Mouse (Mus musculus) thymus, adult 18-20 months (tissue): ENCODE data around the gene Sqstm1.

Source experiments
- DNase-seq, 2 experiments: peaks; one replicate each; pipeline ENCODE4 v3.0.0; 2022; ENCODE audit warnings: mixed read lengths in 2 of 2

Sqstm1 gene

DNA sequence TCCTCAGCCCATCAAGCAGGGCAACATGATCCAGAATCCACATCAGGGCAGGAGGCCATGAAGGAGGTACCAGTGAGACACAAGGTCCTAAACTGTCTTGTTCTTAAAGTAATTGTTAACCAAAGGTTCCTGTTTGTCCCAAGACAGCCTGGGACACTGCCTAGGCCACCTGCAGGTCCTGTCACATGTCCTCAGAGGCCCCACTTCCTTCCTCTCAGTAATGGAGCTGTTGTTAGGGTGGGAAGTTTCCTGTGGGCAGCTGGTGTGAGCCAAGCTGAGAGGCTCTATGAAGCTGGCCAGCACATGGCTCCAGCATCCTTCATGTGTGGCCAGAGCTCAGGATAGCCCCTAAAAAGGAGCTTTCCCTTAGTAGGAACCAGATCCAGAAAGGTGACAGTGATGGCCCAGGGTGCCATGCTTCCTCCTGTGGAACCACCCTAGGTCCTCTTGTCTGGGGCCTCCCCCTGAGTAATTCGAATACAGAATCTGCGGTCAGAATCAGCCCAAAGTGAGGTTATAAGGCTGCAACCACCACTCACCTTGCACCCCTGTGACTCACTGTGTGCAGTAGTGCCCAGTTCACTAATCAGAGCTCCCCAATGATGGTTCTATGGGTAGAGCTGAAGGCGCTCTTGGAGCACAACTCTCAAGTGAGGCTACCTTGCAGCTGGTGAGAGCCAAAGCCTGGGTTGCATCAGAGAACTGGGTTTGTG, 48.1 kb downstream of the Sqstm1 start:
- DNase-seq, result no peak

DNA sequence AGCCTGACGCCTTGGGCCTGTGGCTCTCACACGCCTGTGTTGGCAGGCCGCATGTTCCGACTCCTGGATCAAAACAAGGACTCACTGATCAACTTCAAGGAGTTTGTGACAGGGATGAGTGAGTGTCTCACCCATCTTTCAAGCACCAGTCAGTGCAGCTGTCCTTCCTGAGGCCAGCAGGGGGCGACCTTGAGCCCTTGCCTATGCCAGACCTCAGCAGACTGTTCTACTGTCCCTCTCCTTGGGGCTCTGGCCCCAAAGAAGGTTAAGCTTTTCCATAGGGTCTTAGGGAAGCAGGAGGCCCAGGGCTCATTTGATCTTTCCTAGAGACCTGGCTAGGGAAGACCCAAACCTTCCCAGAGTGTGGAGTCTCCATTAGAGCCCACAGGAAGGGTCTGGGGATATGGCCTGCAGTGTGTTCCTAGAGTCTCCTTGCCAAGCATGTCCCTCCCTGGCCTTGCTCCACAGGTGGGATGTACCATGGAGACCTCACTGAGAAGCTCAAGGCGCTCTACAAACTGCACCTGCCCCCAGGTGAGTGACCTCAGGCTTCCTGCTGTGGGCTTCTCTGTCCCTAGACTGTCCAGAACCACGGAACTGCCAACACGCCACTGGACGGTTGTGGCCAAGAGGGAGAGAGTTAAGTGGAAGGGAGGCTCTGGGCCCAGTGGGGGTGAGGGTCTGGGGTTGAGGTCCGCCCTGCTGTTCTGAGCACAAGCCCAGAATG, 48.9 kb downstream of the Sqstm1 start:
- peak in 1 of 2 experiments; percentile 23 for DNase-seq

DNA sequence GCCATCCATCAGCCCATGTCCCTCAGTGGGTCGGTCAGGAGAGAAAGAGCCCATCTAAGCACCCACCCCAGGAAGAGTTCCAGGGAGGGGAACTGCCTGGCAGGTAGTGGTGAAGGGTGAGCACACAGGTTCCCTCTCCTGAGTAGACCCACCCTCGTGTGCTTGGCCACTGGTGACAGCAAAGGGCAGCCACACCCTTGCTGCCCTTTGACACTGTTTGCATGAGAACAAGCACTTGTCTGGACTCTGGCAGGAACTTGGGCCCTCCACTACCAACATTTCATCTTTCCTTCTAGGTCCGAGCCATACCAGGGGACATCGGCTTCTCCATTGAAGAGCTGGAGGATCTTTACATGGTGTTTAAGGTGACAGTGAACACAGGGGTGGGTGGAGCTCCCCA, 51.3 kb downstream of the Sqstm1 start:
- no peak for DNase-seq

DNA sequence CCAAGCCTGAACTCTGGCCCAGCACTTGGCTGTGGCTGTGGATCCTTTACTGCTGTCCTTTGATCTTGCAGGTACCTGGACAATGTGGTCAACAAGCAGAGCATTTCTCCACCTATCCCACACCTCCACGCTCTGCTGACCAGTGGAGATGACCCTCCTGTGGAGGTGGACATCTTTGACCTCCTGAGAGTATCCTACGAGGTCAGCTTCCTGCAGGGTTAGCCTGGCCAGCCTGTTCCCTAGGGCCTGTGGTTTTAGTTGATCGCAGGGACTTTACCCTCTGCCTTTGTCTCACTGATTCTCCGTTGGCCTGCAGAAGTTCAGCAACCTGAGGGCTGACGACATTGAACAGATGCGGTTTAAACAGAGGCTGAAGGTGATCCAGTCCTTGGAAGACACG, 52.3 kb downstream of the Sqstm1 start:
- DNase-seq, result no peak

DNA sequence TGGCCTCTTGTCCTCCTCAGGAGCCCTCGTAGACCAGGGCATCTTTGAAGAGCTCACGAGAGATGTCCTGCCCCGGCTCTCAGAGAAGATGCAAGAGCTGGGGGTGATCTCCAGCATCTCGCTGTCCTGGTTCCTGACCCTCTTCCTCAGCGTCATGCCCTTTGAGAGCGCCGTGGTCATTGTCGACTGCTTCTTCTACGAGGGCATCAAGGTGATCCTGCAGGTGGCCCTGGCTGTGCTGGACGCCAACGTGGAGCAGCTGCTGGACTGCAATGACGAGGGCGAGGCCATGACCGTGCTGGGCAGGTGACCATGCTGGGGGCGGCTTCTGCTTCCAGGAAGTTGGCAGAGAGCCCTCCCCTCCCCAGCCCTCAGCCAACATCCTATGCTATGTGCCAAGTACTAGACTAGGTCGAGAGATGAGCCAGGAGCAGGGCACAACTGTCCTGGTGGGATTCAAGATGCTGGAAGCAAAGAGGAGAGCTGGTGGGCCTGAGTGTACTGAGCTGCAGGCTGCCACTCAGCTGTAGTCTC, 53.8 kb downstream of the Sqstm1 start:
- DNase-seq, result no peak

DNA sequence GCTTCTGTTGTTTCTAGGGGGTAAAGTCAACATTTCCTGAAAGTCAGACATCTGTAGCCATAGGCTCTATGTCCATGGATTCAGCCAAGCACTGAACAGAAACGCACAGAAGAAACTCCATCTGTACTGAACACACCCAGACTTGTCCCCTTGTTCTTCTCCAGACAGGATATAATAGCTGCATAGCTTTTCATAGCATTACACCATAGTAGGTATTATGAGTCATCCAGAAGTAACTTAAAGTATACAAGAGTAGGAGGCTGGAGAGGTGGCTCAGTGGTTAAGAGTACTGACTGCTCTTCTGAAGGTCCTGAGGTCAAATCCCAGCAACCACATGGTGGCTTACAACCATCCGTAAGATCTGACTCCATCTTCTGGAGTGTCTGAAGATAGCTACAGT, 54.8 kb downstream of the Sqstm1 start:
- DNase-seq, result no peak

DNA sequence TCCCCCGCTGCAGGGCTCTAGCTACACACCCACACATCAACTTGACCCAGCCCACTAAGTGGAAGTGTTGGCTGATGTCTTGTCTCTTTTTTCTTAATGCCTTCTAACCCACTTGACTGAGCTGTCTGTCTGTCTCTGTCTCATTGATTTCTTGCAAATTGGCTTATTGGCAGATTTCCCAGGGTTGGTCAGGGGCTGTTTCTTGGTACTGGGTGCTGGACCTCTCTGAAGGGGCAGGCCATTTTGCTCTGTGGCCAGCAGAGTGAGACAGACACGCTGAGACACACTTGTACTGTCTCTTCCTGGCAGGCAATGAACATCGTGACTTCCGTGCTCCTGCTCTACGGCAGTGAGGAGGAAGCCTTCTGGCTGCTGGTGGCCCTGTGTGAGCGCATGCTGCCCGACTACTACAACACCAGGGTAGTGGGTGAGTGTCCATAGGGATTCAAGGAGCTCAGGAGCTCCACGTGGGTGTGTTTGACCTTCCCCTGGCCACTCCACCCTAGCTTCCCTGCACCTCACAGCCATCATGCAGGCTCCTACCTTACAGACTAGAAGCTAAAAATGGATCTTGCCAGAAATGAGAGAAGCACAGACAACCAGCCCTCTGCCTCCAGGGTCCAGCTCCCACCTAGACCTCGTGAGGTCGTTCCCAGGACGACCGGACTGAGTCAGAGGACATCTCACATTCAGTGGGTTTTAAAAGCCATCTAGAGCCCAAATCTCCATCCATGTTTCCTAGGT, 55.7 kb downstream of the Sqstm1 start:
- DNase-seq, result no peak

DNA sequence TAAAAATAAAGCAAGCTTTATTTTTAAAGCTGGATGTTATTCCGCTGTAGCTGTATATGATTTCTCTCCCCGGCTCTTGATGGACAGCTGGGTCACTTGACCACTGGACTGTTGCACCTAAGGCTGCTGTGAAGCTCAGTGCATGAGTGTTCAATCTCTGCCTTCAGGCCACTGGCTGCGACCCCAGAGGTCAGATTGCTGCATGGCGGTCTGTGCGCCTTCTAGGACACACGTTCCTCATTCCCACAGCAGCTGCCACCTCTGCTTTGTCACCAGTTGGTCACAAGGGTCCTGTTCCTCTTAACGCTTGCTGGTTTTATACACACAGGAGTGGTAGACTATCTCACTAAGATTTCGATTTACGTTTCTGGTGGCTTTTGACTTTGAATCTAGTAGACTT, 56.5 kb downstream of the Sqstm1 start:
- no peak for DNase-seq

DNA sequence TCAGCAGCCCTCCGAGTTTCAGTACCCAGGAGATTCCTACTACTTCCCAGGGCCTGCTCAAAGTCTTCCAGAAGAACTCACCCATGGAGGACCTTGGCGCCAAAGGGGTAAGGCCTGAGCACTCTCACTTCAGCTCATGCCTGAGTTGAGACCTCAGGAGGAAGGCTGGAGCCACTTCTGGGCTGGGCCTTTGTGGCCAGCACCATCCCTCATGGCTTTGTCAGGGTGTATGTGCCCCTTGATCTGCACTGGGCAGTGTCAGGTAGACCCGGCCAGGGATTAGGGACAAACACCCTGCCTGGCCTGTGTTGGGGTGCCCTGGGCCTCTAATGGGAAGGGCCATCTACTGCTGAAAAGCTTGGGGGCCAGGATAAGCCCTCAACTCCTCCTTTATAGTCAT, 59.3 kb downstream of the Sqstm1 start:
- no peak for DNase-seq

DNA sequence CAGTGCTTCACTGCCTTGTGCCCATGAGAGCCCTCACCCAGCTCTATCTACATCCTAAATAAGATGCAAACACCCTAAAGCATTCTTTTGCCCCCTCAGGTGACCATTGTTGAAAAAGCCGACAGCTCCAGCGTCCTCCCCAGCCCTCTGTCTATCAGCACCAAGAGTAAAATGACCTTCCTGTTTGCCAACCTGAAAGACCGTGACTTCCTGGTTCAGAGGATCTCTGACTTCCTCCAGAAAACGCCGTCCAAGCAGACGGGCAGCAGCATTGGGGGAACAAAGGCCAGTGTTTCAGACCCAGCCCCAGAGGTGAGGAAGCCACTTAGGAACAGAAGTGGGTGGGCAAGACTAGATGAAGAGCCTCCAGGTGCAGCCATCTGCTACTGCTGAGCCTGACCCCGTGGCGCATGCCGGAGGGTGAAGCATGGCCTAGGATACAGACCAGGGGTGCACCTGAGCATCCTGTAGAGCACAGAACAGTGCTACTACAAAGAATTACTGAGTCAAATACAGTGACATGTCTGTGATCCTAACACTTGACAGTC, 61.0 kb downstream of the Sqstm1 start:
- no peak for DNase-seq
